Mouse (Mus musculus): ENCODE results near the gene Rdh9.

- no peak for TF ChIP-seq CTCF (IDR thresholded peaks at IDR 0.05; ENCODE audit: low read depth)
- TF ChIP-seq EP300 (IDR thresholded peaks at IDR 0.05; ENCODE audit: low read depth): no peak
Observed at GRCm38 (mm10) chr10:127838539-127838938, 62.4 kb downstream of the Rdh9 start.
